Mouse (Mus musculus) liver, postnatal 0 days (tissue): ENCODE data around the gene C1rl. TPM values are rescaled to one million over a fixed set of nuclear protein-coding genes. Genes with fewer than 3 reads are reported as not detected.

Source experiments
- ATAC-seq: fragments of 200-750 bp; cut with Nextera tagmentation; 2 replicates; pipeline ENCODE4 v1.8.0; 2017; ENCODE audit warnings: mild to moderate bottlenecking, moderate library complexity
- DNase-seq: peaks from one replicate; pipeline ENCODE4 v3.0.0-alpha.2; 2016
- H3K27ac ChIP-seq: fragments of 300-500 bp; sonication (generic); 2 replicates; pipeline ENCODE4 v1.5.1; 2014; ENCODE audit warnings: antibody characterized with exemption, moderate library complexity, mild to moderate bottlenecking, low read depth
- H3K27me3 ChIP-seq: fragments of 300-500 bp; sonication (generic); 2 replicates; pipeline ENCODE4 v1.6.1; 2014; ENCODE audit warnings: low read length, control low read depth, mixed read lengths; ENCODE audit not compliant: insufficient read depth
- H3K36me3 ChIP-seq: fragments of 300-500 bp; sonication (generic); replicated peaks from 2 replicates; pipeline ENCODE4 v1.6.1; 2014; ENCODE audit warnings: mild to moderate bottlenecking, control low read depth, low read length, moderate library complexity, mixed read lengths; ENCODE audit not compliant: insufficient read depth
- H3K4me1 ChIP-seq: fragments of 300-500 bp; sonication (generic); 2 replicates; pipeline ENCODE4 v1.6.1; 2014; ENCODE audit warnings: antibody characterized with exemption, mild to moderate bottlenecking, control low read depth; ENCODE audit not compliant: insufficient read depth
- H3K4me2 ChIP-seq: fragments of 300-500 bp; sonication (generic); 2 replicates; pipeline ENCODE4 v1.6.1; 2014; ENCODE audit warnings: low read depth, mild to moderate bottlenecking, low read length, moderate library complexity, mixed read lengths
- H3K4me3 ChIP-seq: fragments of 300-500 bp; sonication (generic); 2 replicates; pipeline ENCODE4 v1.5.1; 2014; ENCODE audit warnings: low read depth, low read length
- H3K9ac ChIP-seq: fragments of 300-500 bp; sonication (generic); replicated peaks from 2 replicates; pipeline ENCODE4 v1.6.1; 2014; ENCODE audit warnings: mild to moderate bottlenecking, moderate library complexity
- H3K9me3 ChIP-seq: fragments of 300-500 bp; sonication (generic); 2 replicates; pipeline ENCODE4 v1.6.1; 2016; ENCODE audit warnings: mild to moderate bottlenecking, control low read depth, low read length, mixed read lengths
- CTCF ChIP-seq: sonication (generic); IDR thresholded peaks from 2 replicates; pipeline ENCODE4 v1.5.1; 2016; ENCODE audit warnings: antibody characterized with exemption, low read depth
- EP300 ChIP-seq: IDR thresholded peaks from 2 replicates; pipeline ENCODE4 v1.6.1; 2016; ENCODE audit warnings: antibody characterized with exemption, low read depth, mild to moderate bottlenecking
- WGBS: fragments of 180-500 bp; shearing (Covaris S2); extraction: QIAGEN DNeasy Blood & Tissue Kit; methylation state at CpG from one replicate; pipeline ENCODE4 v1.1.7; 2014; ENCODE audit not compliant: insufficient replicate concordance; 5-methylcytosine and 5-hydroxymethylcytosine counted together
- polyA plus RNA-seq: library from polyadenylated mRNA; unstranded; fragments of >200 nt; fragmentation: Nextera tagmentation; extraction: Ambion mirVana; gene quantifications from 2 replicates; pipeline ENCODE4 v1.2.1, GENCODE M21; 2015

C1rl gene
- polyA plus RNA-seq, 1 experiment from 2014 or later = 36.2 TPM

- peak overlapping the region; percentile 24 for H3K4me3 ChIP-seq
- TF ChIP-seq EP300 (no peak), CTCF (no peak)
- peak overlapping the region; percentile 66 for H3K4me2 ChIP-seq
- no peaks in the 10 kb centered on the region for H3K9me3 ChIP-seq
- H3K9ac ChIP-seq = peak overlapping the region; percentile 54
- no peaks in the 10 kb centered on the region for H3K27me3 ChIP-seq
- H3K4me1 ChIP-seq = peaks cover 26% of the 10 kb centered on the region
- no peaks in the 10 kb centered on the region for H3K36me3 ChIP-seq
- DNase-seq (no peak), ATAC-seq (peak; percentile 1; the same call in 1 of the 2 replicates)
- H3K27ac ChIP-seq = peak overlapping the region; percentile 89
- 53% methylated on average over 5 of the region's 5 CpGs for WGBS
These were observed 973 bp downstream of the C1rl start for GRCm38 (mm10) chr6:124493886-124494285.

GRCm38 (mm10) chr6:124496054-124496453 is 3.1 kb downstream of the C1rl start:
- DNase-seq (no peak), ATAC-seq (no peak)
- TF ChIP-seq EP300 (no peak), CTCF (no peak)
- Histone ChIP-seq H3K36me3 (no peaks in the 10 kb centered on the region), H3K9ac (no peak overlapping the region), H3K9me3 (no peaks in the 10 kb centered on the region), H3K4me3 (no peak overlapping the region), H3K27ac (peak overlapping the region; percentile 44), H3K27me3 (no peaks in the 10 kb centered on the region), H3K4me2 (no peak overlapping the region), H3K4me1 (peaks cover 24% of the 10 kb centered on the region)
- 65% methylated on average over 5 of the region's 5 CpGs for whole genome bisulfite sequencing

GRCm38 (mm10) chr6:124499914-124500566 is 7.1 kb downstream of the C1rl start:
- ATAC-seq (peak; percentile 81), DNase-seq (no peak)
- Histone ChIP-seq H3K27me3 (no peaks in the 10 kb centered on the region), H3K9me3 (no peaks in the 10 kb centered on the region), H3K27ac (peak overlapping the region; percentile 34), H3K9ac (no peak overlapping the region), H3K4me3 (no peak overlapping the region), H3K36me3 (no peaks in the 10 kb centered on the region), H3K4me2 (peak overlapping the region; percentile 36; the same call in 1 of the 2 replicates), H3K4me1 (peaks cover 23% of the 10 kb centered on the region)
- 54% methylated on average over 10 of the region's 10 CpGs for WGBS
- TF ChIP-seq EP300 = no peak
- TF ChIP-seq CTCF = no peak

GRCm38 (mm10) chr6:124501473-124501872 is 8.6 kb downstream of the C1rl start:
- H3K9me3 ChIP-seq = no peaks in the 10 kb centered on the region
- H3K27me3 ChIP-seq = no peaks in the 10 kb centered on the region
- peaks cover 23% of the 10 kb centered on the region for H3K4me1 ChIP-seq
- 73% methylated on average over 4 of the region's 4 CpGs for WGBS
- TF ChIP-seq EP300 = no peak
- DNase-seq (no peak), ATAC-seq (no peak)
- no peaks in the 10 kb centered on the region; the same call in 1 of the 2 replicates for H3K36me3 ChIP-seq
- no peak overlapping the region for H3K4me3 ChIP-seq
- H3K27ac ChIP-seq = no peak overlapping the region
- H3K4me2 ChIP-seq = no peak overlapping the region
- H3K9ac ChIP-seq = no peak overlapping the region

- WGBS = 66% methylated on average over 5 of the region's 5 CpGs
- no peak for TF ChIP-seq CTCF
- TF ChIP-seq EP300 = no peak
- no peak for DNase-seq
These were observed 9.1 kb downstream of the C1rl start for GRCm38 (mm10) chr6:124502021-124502420.

GRCm38 (mm10) chr6:124505028-124505427 is 12.1 kb downstream of the C1rl start:
- no peaks in the 10 kb centered on the region; the same call in 1 of the 2 replicates for H3K36me3 ChIP-seq
- DNase-seq (peak; percentile 50), ATAC-seq (peak; percentile 35; the same call in 1 of the 2 replicates)
- H3K9ac ChIP-seq = no peak overlapping the region
- H3K4me2 ChIP-seq = peak overlapping the region; percentile 33; the same call in 1 of the 2 replicates
- WGBS = 31% methylated on average over 4 of the region's 4 CpGs
- H3K4me3 ChIP-seq = no peak overlapping the region
- peaks cover 21% of the 10 kb centered on the region for H3K4me1 ChIP-seq
- no peaks in the 10 kb centered on the region for H3K9me3 ChIP-seq
- no peaks in the 10 kb centered on the region for H3K27me3 ChIP-seq
- TF ChIP-seq CTCF (no peak), EP300 (no peak)
- H3K27ac ChIP-seq = peak overlapping the region; percentile 74

More at GRCm38 (mm10) chr6:124502021-124502420, 9.1 kb downstream of the C1rl start:
- peaks cover 23% of the 10 kb centered on the region for H3K4me1 ChIP-seq
- H3K4me3 ChIP-seq = no peak overlapping the region
- H3K9ac ChIP-seq = no peak overlapping the region
- ATAC-seq = no peak
- no peaks in the 10 kb centered on the region for H3K9me3 ChIP-seq
- no peak overlapping the region for H3K4me2 ChIP-seq
- no peaks in the 10 kb centered on the region; the same call in 1 of the 2 replicates for H3K36me3 ChIP-seq
- no peak overlapping the region for H3K27ac ChIP-seq
- H3K27me3 ChIP-seq = no peaks in the 10 kb centered on the region
